Mouse (Mus musculus) lung, adult 2 months (tissue): ENCODE results near the gene Ivns1abp. TPM values are rescaled to one million over a fixed set of nuclear protein-coding genes. Genes with fewer than 3 reads are reported as not detected.

Experiments
- DNase-seq: peaks from one replicate; pipeline ENCODE4 v3.0.0; 2022
- H3K4me1 ChIP-seq: fragments of 200-500 bp; 2 replicates; pipeline ENCODE4 v1.6.1; 2011; ENCODE audit warnings: low read length; ENCODE audit not compliant: control insufficient read depth, insufficient read depth
- H3K4me3 ChIP-seq: fragments of 200-500 bp; replicated peaks from 2 replicates; pipeline ENCODE3; 2011; ENCODE audit warnings: low read depth, mild to moderate bottlenecking, control low read depth, low read length; ENCODE audit errors: extremely low read depth
- CTCF ChIP-seq: fragments of 200-500 bp; IDR thresholded peaks from 2 replicates; pipeline ENCODE4 v1.5.1; 2011; ENCODE audit warnings: mild to moderate bottlenecking, low read length, control low read depth; ENCODE audit not compliant: insufficient read depth
- POLR2A ChIP-seq: fragments of 200-500 bp; IDR thresholded peaks from 2 replicates; pipeline ENCODE4 v1.6.1; 2011; ENCODE audit warnings: low read depth, mild to moderate bottlenecking, control low read depth, low read length, borderline replicate concordance; ENCODE audit errors: extremely low read depth
- WGBS: fragments of 180-500 bp; shearing (Covaris S2); methylation state at CpG from one replicate; pipeline ENCODE4 v1.1.7; 2018; 5-methylcytosine and 5-hydroxymethylcytosine counted together
- polyA plus RNA-seq: library from polyadenylated mRNA; depleted of rRNA; stranded (reverse); fragments of >200 nt; gene quantifications from 2 replicates; pipeline ENCODE4 v1.2.3, GENCODE M21; 2012

Ivns1abp gene
- polyA plus RNA-seq, 1 experiment = 48.9 TPM

DNA sequence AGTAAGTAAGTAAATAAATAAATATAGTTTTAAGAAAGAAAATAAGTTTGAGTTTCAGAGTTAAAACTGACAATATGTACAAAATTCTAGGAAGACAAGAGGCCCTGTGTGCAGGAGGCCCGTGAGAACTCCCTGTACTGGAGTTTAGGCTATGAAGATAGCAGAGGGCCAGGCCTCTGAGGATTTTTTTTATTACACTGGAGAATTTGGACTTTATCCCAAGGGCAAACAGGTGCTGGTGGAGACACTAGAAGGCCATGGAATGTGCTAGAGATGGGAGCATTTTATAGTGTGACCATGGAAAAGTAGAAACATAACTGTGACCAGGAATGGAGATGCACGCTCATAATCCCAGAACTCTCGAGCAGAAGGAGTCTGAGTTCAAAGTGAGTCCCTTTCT, 36.5 kb upstream of the Ivns1abp start:
- Histone ChIP-seq H3K4me3 (no peak overlapping the region), H3K4me1 (no peaks in the 10 kb centered on the region)
- DNase-seq = no peak
- WGBS = 87% methylated on average over 3 of the region's 3 CpGs
- TF ChIP-seq POLR2A = no peak
- no peak for TF ChIP-seq CTCF

DNA sequence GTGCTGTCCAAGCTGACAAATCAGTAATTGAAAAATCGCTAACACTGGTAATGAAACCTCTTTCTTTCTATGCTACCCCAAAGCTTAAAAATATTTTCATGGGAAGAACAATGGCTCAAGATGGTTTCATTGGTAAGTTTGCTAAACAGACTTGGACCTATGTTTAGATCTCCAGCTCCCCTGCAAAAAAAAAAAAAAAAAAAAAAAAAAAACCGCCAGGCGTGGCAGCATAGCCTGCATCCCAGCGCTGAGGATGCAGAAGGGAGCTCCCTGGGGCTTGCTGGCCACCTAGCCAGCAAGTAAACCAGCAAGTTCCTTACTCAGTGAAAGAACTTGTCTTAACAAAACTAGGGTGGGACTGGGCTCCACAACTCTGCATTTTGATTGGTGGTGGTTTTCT, 35.8 kb upstream of the Ivns1abp start:
- TF ChIP-seq POLR2A = no peak
- no peak for TF ChIP-seq CTCF
- 82% methylated on average over 4 of the region's 4 CpGs for WGBS
- H3K4me3 ChIP-seq = no peak overlapping the region
- no peaks in the 10 kb centered on the region for H3K4me1 ChIP-seq
- no peak for DNase-seq

DNA sequence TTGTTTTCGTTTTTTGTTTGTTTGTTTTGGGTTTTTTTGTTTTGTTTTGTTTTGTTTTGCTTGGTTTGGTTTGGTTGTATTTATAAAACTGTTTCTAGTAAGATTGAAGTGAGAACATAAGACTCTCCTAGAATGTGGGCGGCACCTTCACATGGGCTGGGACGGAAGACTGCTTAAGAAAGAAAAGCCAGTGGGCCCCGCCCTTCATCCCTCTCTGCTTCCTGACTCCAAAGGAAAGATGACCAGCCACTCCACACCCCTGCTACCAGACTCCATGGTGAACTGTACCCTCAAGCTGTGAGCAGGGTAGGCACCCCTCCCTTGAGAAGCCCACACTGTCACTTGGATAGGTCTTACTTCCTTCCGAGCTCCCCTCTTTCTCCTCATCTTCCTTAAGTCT, 33.8 kb upstream of the Ivns1abp start:
- Histone ChIP-seq H3K4me3 (no peak overlapping the region), H3K4me1 (no peaks in the 10 kb centered on the region)
- no peak for DNase-seq
- WGBS = 76% methylated on average over 5 of the region's 5 CpGs
- TF ChIP-seq CTCF (no peak), POLR2A (no peak)

DNA sequence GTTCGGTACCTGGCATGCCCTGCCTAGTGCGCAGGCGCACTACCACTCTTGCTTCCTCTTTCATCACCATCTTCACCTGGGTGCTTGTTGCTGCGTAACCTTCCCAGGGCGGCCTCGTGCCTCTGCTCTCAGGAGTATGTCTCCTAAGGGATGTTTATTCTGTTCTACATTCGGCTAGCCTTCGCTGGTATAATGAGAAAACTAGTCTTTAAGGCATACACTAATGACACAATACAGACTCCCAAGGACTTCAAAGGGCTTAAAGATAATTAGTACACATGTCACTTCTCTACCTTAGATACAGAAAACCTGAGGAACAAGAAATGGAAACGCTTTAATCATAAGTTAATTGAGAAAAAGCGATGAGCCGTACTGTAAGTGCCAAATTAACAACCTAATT, 32.9 kb upstream of the Ivns1abp start:
- no peak overlapping the region for H3K4me3 ChIP-seq
- 87% methylated on average over 11 of the region's 11 CpGs for WGBS
- TF ChIP-seq CTCF (no peak), POLR2A (no peak)
- DNase-seq = no peak
- no peaks in the 10 kb centered on the region for H3K4me1 ChIP-seq

DNA sequence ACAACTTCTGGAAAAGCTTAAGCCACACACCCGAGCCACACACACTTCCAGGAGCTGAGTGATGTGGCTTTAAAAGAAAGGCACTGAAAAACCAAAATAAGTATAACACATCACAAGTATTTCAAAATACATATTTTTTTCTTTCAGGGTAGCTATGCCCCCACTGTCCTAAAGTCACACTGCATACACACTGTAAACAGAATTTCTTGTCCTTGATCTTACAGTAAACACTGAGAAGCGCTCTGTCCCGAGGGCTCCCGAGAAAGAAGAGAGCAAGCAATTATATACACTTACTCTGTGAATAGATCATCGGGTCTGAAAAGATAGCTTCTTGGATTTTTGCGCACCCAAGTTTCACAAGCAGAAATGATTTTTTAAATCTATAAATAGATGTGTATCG, 25.0 kb upstream of the Ivns1abp start:
- no peak for TF ChIP-seq CTCF
- TF ChIP-seq POLR2A = no peak
- DNase-seq = no peak
- 63% methylated on average over 7 of the region's 7 CpGs for WGBS
- H3K4me3 ChIP-seq = no peak overlapping the region
- no peaks in the 10 kb centered on the region for H3K4me1 ChIP-seq

DNA sequence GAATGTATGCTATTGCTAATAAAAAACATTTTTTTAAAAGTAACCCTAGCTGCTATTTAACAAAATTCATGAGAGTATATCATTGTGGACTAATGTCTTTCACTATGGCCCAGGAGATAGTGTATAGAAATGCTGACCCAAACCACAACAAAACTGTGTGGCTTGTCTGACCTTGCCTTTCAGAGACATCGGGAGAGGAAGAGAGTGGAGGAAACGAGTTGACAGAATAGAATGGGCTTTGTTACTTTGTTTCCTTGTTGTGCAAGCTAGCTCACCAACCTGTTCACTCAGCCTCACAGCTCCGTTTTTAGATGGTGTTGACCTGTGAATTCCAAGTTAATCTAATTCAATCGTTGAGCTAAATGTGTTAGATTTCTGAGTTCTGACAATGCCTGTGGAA, 23.9 kb upstream of the Ivns1abp start:
- Histone ChIP-seq H3K4me3 (no peak overlapping the region), H3K4me1 (no peaks in the 10 kb centered on the region)
- WGBS = 45% methylated on average over 4 of the region's 4 CpGs
- TF ChIP-seq CTCF = no peak
- TF ChIP-seq POLR2A = no peak
- DNase-seq = no peak

DNA sequence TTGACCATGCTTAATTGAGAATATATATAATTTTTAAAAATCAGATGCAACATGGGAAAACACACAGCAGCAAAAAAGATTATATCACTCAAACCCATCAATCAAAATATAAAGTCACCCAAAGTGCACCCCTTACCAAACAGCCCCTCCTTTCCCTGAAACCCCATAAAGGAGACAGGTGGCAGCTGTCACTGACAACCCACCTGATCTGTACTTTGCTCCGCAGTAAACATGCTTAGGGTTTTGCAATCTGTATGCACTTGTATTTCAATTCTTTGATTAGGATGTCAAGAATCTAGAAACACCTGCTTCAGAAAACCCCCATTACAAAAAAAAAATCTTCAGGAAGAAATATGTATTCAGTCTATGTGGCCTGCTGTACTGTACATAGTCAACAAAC, 18.9 kb upstream of the Ivns1abp start:
- Histone ChIP-seq H3K4me3 (no peak overlapping the region), H3K4me1 (no peaks in the 10 kb centered on the region)
- TF ChIP-seq POLR2A (no peak), CTCF (no peak)
- 69% methylated on average over 1 of the region's 1 CpGs for WGBS
- DNase-seq = no peak

DNA sequence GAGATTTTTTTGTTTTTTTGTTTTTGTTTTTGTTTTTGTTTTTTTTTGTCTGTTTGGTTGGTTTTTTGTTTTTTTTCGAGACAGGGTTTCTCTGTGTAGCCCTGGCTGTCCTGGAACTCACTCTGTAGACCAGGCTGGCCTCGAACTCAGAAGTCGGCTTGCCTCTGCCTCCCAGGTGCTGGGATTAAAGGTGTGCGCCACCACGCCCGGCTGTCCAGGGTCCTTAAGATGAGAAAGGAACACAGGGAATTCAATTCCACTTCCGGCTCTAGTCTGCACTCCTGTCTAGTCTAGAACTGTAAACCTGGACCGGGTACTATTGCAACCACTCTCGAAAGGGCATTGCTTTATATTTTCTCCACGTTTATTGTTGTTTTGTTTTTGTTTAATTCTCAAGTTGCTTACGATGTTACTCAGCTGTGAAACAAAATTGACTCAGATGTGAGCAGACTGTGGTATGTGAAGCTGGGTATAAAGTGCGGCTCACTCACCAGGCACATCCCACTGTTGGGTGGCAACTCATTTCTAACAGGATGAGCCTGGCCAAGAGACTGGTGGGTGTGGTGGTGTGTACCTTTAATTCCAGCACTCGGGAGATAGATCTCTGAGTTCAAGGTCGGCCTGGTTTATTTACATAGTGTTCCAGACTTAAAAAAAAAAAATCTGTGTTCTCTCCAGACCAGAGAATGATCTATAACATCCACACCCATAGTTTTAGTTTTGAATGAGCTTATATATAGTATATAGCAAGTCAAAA, 15.8 kb upstream of the Ivns1abp start:
- TF ChIP-seq CTCF (no peak), POLR2A (no peak)
- Histone ChIP-seq H3K4me1 (no peaks in the 10 kb centered on the region), H3K4me3 (no peak overlapping the region)
- DNase-seq = no peak
- WGBS = 76% methylated on average over 14 of the region's 14 CpGs

DNA sequence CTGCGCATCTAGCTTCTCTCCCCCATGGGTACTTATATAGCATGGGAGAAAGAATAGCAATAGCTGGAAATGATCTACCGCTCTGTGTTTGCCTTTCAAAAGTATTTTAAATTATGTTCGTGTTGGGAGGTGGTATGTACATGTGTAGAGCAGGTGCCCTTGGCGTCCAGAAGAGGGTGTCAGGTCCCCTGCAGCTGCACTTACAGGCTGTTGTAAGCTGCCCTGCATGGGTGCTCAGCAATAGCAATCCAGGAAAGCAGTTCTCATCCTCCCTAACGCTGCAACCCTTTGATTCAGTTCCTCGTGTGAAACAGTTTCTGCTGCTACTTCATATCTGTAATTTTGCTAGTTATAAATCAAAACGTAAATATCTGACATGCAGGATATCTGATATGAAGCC, 14.7 kb upstream of the Ivns1abp start:
- DNase-seq = no peak
- no peak overlapping the region for H3K4me3 ChIP-seq
- no peaks in the 10 kb centered on the region for H3K4me1 ChIP-seq
- WGBS = 82% methylated on average over 7 of the region's 7 CpGs
- TF ChIP-seq CTCF = no peak
- no peak for TF ChIP-seq POLR2A

DNA sequence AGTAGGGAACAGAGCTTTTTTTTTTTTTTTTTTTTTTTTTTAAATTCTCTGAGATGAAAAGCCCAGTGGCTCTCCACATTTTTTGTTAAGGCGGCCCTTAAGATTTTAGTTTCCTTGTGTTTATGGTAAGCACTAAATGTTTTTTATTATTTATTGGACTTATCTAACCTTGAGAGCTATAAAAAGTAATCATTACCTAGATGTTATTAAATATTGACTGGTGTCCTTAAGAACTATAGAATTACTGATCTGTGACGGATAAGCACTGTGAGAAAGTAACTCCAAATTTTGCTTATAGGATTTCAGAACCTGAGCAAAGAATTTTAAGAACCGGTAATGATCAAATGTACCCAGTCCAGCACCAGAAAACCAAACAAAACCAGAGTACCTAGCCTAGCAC, 11.5 kb upstream of the Ivns1abp start:
- WGBS = 84% methylated on average over 3 of the region's 3 CpGs
- DNase-seq = no peak
- Histone ChIP-seq H3K4me3 (no peak overlapping the region), H3K4me1 (no peaks in the 10 kb centered on the region)
- TF ChIP-seq POLR2A (no peak), CTCF (no peak)

DNA sequence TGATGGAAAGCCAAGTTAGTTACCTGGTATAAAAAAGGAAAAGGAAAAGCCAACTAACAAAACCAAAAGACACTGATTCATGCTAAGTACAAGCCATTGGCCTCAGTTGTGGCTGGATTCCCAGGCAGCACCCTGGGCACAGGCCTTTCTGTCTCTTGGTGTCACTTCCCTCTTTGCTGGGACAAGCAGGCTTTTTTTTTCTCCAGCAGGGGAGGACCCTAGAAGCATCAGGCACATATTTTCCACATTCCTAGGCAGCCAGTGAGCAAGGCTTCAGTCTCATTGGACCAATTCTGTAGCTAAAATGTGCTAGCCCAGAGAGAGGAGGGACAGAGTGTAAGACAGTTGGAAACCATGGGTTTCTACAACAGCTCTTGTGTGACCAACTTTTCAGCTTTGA, 6.0 kb upstream of the Ivns1abp start:
- peaks cover 9% of the 10 kb centered on the region for H3K4me1 ChIP-seq
- DNase-seq = no peak
- H3K4me3 ChIP-seq = no peak overlapping the region
- TF ChIP-seq POLR2A = no peak
- TF ChIP-seq CTCF = no peak
